Mouse (Mus musculus) heart, embryonic 12.5 days (tissue): ENCODE results near the gene Hexdc. TPM values are rescaled to one million over a fixed set of nuclear protein-coding genes. Genes with fewer than 3 reads are reported as not detected.

Experiments used
- ATAC-seq: fragments of 200-750 bp; cut with Nextera tagmentation; 2 replicates; pipeline ENCODE4 v1.8.0; 2017; ENCODE audit warnings: moderate TSS enrichment, moderate library complexity; ENCODE audit not compliant: insufficient number of reproducible peaks, low FRiP score
- H3K27ac ChIP-seq: fragments of 300-500 bp; sonication (generic); 2 replicates; pipeline ENCODE4 v1.5.1; 2016; ENCODE audit warnings: mild to moderate bottlenecking, moderate library complexity; ENCODE audit not compliant: poor library complexity, severe bottlenecking
- H3K27me3 ChIP-seq: fragments of 300-500 bp; sonication (generic); replicated peaks from 2 replicates; pipeline ENCODE4 v1.6.1; 2016; ENCODE audit warnings: mild to moderate bottlenecking, moderate library complexity
- H3K36me3 ChIP-seq: fragments of 300-500 bp; sonication (generic); 2 replicates; pipeline ENCODE4 v1.6.1; 2016; ENCODE audit warnings: mild to moderate bottlenecking, moderate library complexity
- H3K4me1 ChIP-seq: fragments of 300-500 bp; sonication (generic); replicated peaks from 2 replicates; pipeline ENCODE4 v1.6.1; 2016; ENCODE audit warnings: mild to moderate bottlenecking
- H3K4me2 ChIP-seq: fragments of 300-500 bp; sonication (generic); 2 replicates; pipeline ENCODE4 v1.6.1; 2016; ENCODE audit warnings: mild to moderate bottlenecking, moderate library complexity
- H3K4me3 ChIP-seq: fragments of 300-500 bp; sonication (generic); 2 replicates; pipeline ENCODE4 v1.5.1; 2016; ENCODE audit warnings: mild to moderate bottlenecking
- H3K9ac ChIP-seq: fragments of 300-500 bp; sonication (generic); 2 replicates; pipeline ENCODE4 v1.6.1; 2016; ENCODE audit warnings: mild to moderate bottlenecking, moderate library complexity
- H3K9me3 ChIP-seq: fragments of 300-500 bp; sonication (generic); replicated peaks from 2 replicates; pipeline ENCODE4 v1.6.1; 2016; ENCODE audit warnings: mild to moderate bottlenecking, moderate library complexity
- WGBS: fragments of 180-500 bp; shearing (Covaris S2); methylation state at CpG from one replicate; pipeline ENCODE4 v1.1.7; 2016; 5-methylcytosine and 5-hydroxymethylcytosine counted together
- polyA plus RNA-seq: library from polyadenylated mRNA; unstranded; fragments of >200 nt; fragmentation: Nextera tagmentation; extraction: Ambion mirVana; gene quantifications from 2 replicates; pipeline ENCODE4 v1.2.1, GENCODE M21; 2016

Gene Hexdc
- polyA plus RNA-seq, 1 experiment from 2014 or later, result 8.4 TPM

- no peaks in the 10 kb centered on the region for H3K9me3 ChIP-seq
- peaks cover 34% of the 10 kb centered on the region for H3K36me3 ChIP-seq
- H3K4me2 ChIP-seq, result peak within 1 kb of the TSS; percentile 80
- 0% methylated on average over 23 of the region's 23 CpGs for WGBS
- H3K27me3 ChIP-seq, result no peaks in the 10 kb centered on the region
- ATAC-seq, result peak; percentile 86
- peak within 1 kb of the TSS; percentile 95 for H3K4me3 ChIP-seq
- peak within 1 kb of the TSS; percentile 84 for H3K27ac ChIP-seq
- H3K9ac ChIP-seq, result peak within 1 kb of the TSS; percentile 87
- H3K4me1 ChIP-seq, result peaks cover 35% of the 10 kb centered on the region
These were observed 24.8 kb downstream of the Hexdc start, which contains the start of gene Cybc1 for GRCm38 (mm10) chr11:121229018-121229439. Gene Cybc1 (minus strand): TSS chr11:121229322.

- H3K36me3 ChIP-seq, result peaks cover 13% of the 10 kb centered on the region
- no peak overlapping the region for H3K4me3 ChIP-seq
- peak overlapping the region; percentile 72 for H3K27ac ChIP-seq
- H3K4me2 ChIP-seq, result no peak overlapping the region
- 67% methylated on average over 4 of the region's 4 CpGs for WGBS
- H3K4me1 ChIP-seq, result peaks cover 42% of the 10 kb centered on the region
- no peaks in the 10 kb centered on the region for H3K9me3 ChIP-seq
- no peak for ATAC-seq
- no peaks in the 10 kb centered on the region for H3K27me3 ChIP-seq
- H3K9ac ChIP-seq, result 0 out of 2 replicates have a peak overlapping the region, but pooled peaks have one; percentile 11
These were observed 27.0 kb downstream of the Hexdc start for GRCm38 (mm10) chr11:121231191-121231590.

- peaks cover 45% of the 10 kb centered on the region for H3K4me1 ChIP-seq
- peaks cover 7% of the 10 kb centered on the region for H3K36me3 ChIP-seq
- H3K27ac ChIP-seq, result peak overlapping the region; percentile 72
- H3K9me3 ChIP-seq, result no peaks in the 10 kb centered on the region
- no peak overlapping the region for H3K4me3 ChIP-seq
- no peaks in the 10 kb centered on the region for H3K27me3 ChIP-seq
- ATAC-seq, result no peak
- 0 out of 2 replicates have a peak overlapping the region, but pooled peaks have one; percentile 11 for H3K9ac ChIP-seq
- no peak overlapping the region for H3K4me2 ChIP-seq
- WGBS, result 30% methylated on average over 4 of the region's 4 CpGs
These were observed 27.5 kb downstream of the Hexdc start for GRCm38 (mm10) chr11:121231628-121232291.

- no peak for ATAC-seq
- Histone ChIP-seq H3K4me1 (peaks cover 40% of the 10 kb centered on the region), H3K4me3 (no peak overlapping the region), H3K27me3 (no peaks in the 10 kb centered on the region), H3K9me3 (no peaks in the 10 kb centered on the region), H3K27ac (peak overlapping the region; percentile 44; the same call in 1 of the 2 replicates), H3K4me2 (no peak overlapping the region), H3K9ac (no peak overlapping the region), H3K36me3 (no peaks in the 10 kb centered on the region)
- 20% methylated on average over 4 of the region's 4 CpGs for WGBS
These were observed 28.5 kb downstream of the Hexdc start for GRCm38 (mm10) chr11:121232706-121233105.

- H3K4me3 ChIP-seq, result no peak overlapping the region
- H3K4me2 ChIP-seq, result peak overlapping the region; percentile 63; the same call in 1 of the 2 replicates
- H3K9ac ChIP-seq, result no peak overlapping the region
- no peaks in the 10 kb centered on the region for H3K27me3 ChIP-seq
- H3K36me3 ChIP-seq, result peaks cover 11% of the 10 kb centered on the region
- WGBS, result 33% methylated on average over 9 of the region's 9 CpGs
- peaks cover 43% of the 10 kb centered on the region for H3K4me1 ChIP-seq
- ATAC-seq, result no peak
- H3K27ac ChIP-seq, result peak overlapping the region; percentile 99
- no peaks in the 10 kb centered on the region for H3K9me3 ChIP-seq
These were observed 31.4 kb downstream of the Hexdc start for GRCm38 (mm10) chr11:121235475-121236238.

- H3K4me3 ChIP-seq, result peak within 1 kb of the TSS; percentile 65
- 0% methylated on average over 50 of the region's 50 CpGs for WGBS
These were observed 32.5 kb downstream of the Hexdc start, which contains the start of gene Narf for GRCm38 (mm10) chr11:121236564-121237344. Gene Narf (plus strand): TSS chr11:121237253.

GRCm38 (mm10) chr11:121237345-121238128, 33.3 kb downstream of the Hexdc start:
- Histone ChIP-seq H3K9me3 (no peaks in the 10 kb centered on the region), H3K9ac (peak overlapping the region; percentile 77), H3K27ac (peak overlapping the region; percentile 94), H3K36me3 (peaks cover 29% of the 10 kb centered on the region), H3K4me3 (peak overlapping the region; percentile 65), H3K27me3 (no peaks in the 10 kb centered on the region), H3K4me1 (peaks cover 34% of the 10 kb centered on the region), H3K4me2 (peak overlapping the region; percentile 64)
- peak; percentile 46 for ATAC-seq
- WGBS, result 4% methylated on average over 28 of the region's 28 CpGs

More at GRCm38 (mm10) chr11:121236564-121237344, 32.5 kb downstream of the Hexdc start, which contains the start of gene Narf:
- H3K27ac ChIP-seq, result peak within 1 kb of the TSS; percentile 99
- H3K4me1 ChIP-seq, result peaks cover 37% of the 10 kb centered on the region
- H3K9me3 ChIP-seq, result no peaks in the 10 kb centered on the region
- no peaks in the 10 kb centered on the region for H3K27me3 ChIP-seq
- H3K9ac ChIP-seq, result peak within 1 kb of the TSS; percentile 80
- ATAC-seq, result peak; percentile 100
- peak within 1 kb of the TSS; percentile 64 for H3K4me2 ChIP-seq
- peaks cover 21% of the 10 kb centered on the region for H3K36me3 ChIP-seq

GRCm38 (mm10) chr11:121239669-121240068, 35.4 kb downstream of the Hexdc start:
- Histone ChIP-seq H3K9me3 (no peaks in the 10 kb centered on the region), H3K9ac (no peak overlapping the region), H3K4me1 (peaks cover 28% of the 10 kb centered on the region), H3K4me2 (peak overlapping the region; percentile 47), H3K27me3 (no peaks in the 10 kb centered on the region), H3K36me3 (peaks cover 48% of the 10 kb centered on the region), H3K4me3 (peak overlapping the region; percentile 36; the same call in 1 of the 2 replicates), H3K27ac (peak overlapping the region; percentile 49)
- ATAC-seq, result no peak
- 54% methylated on average over 2 of the region's 2 CpGs for WGBS

GRCm38 (mm10) chr11:121250196-121250595, 46.0 kb downstream of the Hexdc start:
- Histone ChIP-seq H3K27me3 (no peaks in the 10 kb centered on the region), H3K4me3 (no peak overlapping the region), H3K9ac (no peak overlapping the region), H3K9me3 (no peaks in the 10 kb centered on the region), H3K4me2 (no peak overlapping the region), H3K4me1 (no peaks in the 10 kb centered on the region), H3K36me3 (peaks cover 95% of the 10 kb centered on the region), H3K27ac (no peak overlapping the region)
- 82% methylated on average over 8 of the region's 8 CpGs for WGBS
- ATAC-seq, result no peak
